Mouse (Mus musculus) T-cell, adult 2 months (primary cell): ENCODE measurements around the gene Gm26897.
A peak's percentile ranks its signal among the peaks of the same experiment; 100 is the strongest.

ENCODE experiments used
- DNase-seq: peaks from one replicate; pipeline ENCODE4 v3.0.0; 2022; ENCODE audit warnings: low spot score

The Gm26897 gene

GRCm38 (mm10) chr5:111750092-111750491 is 16.4 kb downstream of the Gm26897 start:
- DNase-seq = no peak

- peak; percentile 11 for DNase-seq
These were observed 20.9 kb downstream of the Gm26897 start for GRCm38 (mm10) chr5:111754484-111755139.

- peak; percentile 4 for DNase-seq
These were observed 21.6 kb downstream of the Gm26897 start for GRCm38 (mm10) chr5:111755330-111755729.

DNA sequence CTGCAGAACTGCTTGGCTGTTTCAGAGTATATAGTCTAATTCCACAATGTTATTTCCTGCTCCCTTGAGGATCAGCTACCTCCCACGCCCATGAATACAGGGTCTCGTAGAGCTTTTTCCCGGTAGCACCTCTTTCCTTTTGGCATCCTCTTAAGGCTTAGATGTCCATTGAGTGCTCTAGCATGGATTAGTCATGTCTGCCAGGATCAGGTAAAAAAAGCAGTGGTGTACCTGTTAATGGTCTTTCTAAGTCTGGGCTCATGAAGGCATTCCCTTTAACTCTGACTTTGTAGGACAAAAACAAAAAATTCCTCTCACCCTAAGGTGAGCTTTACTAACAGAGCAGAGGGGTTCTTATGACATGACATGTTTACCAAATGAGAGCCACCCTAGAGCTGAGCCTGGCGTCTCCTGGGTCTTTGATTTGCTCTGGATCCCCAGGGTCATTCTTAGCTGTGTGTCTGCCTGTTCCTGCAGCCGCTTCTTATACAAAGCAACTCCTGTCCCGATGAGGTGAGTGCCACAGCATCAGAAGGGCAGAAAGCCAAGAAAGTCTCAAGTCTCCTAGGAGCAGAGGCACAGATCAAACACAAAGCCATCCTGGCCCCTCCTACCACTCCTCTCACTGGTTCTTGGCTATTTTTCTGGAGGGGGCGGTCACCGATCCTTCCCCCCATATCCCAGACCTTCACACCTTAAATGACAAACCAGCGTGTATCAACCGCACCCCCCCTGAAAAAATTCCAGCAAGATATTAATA is 27.2 kb downstream of the Gm26897 start:
- DNase-seq = no peak

GRCm38 (mm10) chr5:111761574-111761973 is 27.9 kb downstream of the Gm26897 start:
- DNase-seq = no peak

DNA sequence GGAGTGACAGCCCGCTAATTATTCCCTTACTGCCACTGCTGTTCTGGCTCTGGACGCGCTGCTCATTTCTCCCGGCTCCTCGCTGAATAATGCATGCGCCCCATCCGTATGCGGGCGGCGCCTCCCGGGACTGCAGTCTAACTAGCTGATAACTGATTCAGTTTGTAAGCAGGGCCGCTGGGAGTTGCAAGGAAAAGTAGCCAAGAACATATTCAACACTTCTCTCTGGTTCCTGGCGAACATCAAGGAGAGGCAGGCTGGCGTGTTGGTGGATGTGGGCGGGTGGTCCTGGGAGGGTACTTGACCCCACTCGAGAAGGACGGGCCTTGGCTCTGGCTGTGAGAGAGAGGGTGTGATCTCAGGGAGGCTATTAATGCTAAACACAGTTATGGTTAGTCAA is 28.4 kb downstream of the Gm26897 start:
- no peak for DNase-seq

GRCm38 (mm10) chr5:111765671-111766290 is 32.1 kb downstream of the Gm26897 start:
- no peak for DNase-seq

DNA sequence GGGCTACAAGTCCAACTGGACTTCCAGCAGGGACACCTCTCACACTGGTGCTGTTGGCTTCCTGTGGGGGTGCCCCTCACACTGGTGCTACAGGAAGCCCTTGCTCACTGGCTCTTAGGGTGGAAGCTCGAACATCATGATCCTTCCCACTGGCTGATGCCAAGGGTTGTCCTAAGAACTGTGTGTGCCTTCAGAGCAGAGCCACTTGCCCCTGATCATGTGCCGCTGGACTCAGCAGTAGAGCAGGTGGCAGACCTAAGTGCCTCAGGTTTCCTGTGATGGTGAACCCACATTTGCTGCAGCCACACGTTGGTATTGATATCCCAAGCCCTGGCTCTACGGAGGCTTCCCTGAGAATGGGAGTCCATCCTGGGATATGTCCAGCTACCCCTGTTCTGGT is 33.0 kb downstream of the Gm26897 start:
- no peak for DNase-seq

DNA sequence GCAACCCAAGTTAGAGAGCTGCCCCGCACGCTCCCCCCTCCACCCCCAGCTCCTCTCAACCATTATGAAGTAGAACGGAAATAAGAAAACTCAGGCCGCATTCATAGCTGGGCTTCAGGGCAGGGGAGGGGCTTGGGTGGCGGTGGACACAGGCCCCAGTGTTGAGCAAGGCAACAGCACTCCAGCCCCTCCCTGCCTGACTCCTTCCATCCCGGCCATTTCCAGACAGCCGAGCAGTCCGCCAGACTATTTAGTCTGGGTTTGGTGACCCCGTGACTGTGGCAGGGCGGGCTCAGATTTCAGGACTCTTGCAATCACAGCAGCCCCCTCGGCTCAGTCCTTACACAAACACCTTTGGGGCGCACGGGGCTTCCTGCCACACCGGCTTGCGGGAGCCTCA is 36.5 kb downstream of the Gm26897 start:
- DNase-seq = no peak

DNA sequence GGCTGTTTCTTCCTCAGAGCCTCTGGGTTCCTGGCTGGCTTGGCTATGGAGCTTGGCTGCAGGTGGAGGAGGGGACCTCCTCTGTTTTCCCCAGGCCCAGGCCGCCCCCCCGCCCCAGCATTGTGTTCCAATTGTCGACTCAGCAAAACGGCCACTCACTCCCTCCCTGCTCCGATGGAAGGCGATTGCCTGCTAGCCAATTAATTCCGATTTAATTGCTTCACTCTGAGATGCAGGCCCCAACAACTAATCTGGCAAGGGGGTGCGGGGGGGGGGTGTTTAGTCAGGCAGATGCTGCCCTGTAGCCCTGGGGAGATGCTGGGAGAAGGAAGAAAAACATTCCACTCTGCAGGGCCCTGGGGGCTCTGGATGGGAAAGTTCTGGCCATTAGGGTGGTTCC is 38.4 kb downstream of the Gm26897 start:
- no peak for DNase-seq

- no peak for DNase-seq
These were observed 39.1 kb downstream of the Gm26897 start for GRCm38 (mm10) chr5:111772591-111773406.

DNA sequence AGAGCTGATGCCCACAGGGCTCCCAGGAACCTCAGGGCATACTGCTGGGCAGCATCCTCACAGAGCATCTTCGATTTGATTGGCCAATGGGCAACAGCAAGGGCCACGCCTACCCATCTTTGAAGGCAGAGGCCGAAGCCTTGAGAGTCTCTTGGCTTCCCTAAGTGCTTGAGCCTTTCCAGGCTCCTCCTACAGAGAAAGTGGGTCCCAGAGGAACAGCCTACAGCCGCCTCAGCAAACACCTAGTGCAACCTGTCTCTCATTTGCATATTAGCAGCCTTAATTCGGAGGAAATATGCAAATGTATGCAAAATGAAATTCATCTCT is 39.6 kb downstream of the Gm26897 start:
- no peak for DNase-seq

GRCm38 (mm10) chr5:111776246-111776645 is 42.5 kb downstream of the Gm26897 start:
- no peak for DNase-seq

DNA sequence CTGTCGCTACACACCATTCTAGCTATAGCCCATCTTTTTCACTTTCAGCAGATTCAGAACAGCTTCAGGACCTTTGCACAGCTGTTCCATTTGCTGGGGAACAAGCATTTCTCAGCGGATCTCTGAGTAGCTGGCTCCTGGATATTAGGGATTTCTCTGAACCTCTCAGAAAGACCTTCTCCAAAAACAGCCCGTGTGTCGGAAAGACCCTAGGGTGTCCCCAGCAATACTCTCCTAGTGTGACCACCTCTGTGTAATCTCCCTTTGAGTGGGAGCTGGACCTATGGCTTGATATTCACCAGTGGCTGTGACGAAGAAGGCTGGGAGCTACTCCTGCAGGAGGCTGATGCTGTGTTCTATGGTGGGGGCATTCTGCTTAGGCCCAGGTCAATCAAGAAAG is 44.4 kb downstream of the Gm26897 start:
- DNase-seq = no peak

GRCm38 (mm10) chr5:111779776-111780485 is 46.2 kb downstream of the Gm26897 start:
- DNase-seq = no peak
